In genomic region chr4:53411958-53412870, GRCm38 (mm10) we compare ENCODE assay signal across 20 mouse cellular contexts. TPM values are rescaled to one million over a fixed set of nuclear protein-coding genes. Genes with fewer than 3 reads are reported as not detected.
A peak's percentile ranks its signal among the peaks of the same experiment; 100 is the strongest.
DNase-seq lines count a peak whose midpoint lies in the region; ATAC-seq and TF ChIP-seq lines count a peak whose summit lies in the region.
"Had no signal": no experiment of that assay in that cellular context is flagged by ENCODE, and none has a peak within 500 bp of the region (broad histone marks: within the 10 kb centered on the region; RNA-seq: fewer than 3 reads in every experiment).

No protein-coding gene starts in this region.

- H3K9ac ChIP-seq in lung, postnatal 0 days (replicated peaks; ENCODE audit: low read depth): no peak overlapping the region
- no peak overlapping the region for H3K9ac ChIP-seq in liver, embryonic 13.5 days
- no peak overlapping the region for H3K9ac ChIP-seq in forebrain, embryonic 15.5 days (replicated peaks)
- H3K9ac ChIP-seq: heart, embryonic 15.5 days; liver, embryonic 15.5 days; midbrain, embryonic 15.5 days had no signal

- no peak overlapping the region for H3K27ac ChIP-seq in lung, postnatal 0 days (ENCODE audit: low read length)
- no peak overlapping the region for H3K27ac ChIP-seq in liver, embryonic 13.5 days
- no peak overlapping the region for H3K27ac ChIP-seq in forebrain, embryonic 15.5 days (replicated peaks)
- H3K27ac ChIP-seq: heart, embryonic 15.5 days; hindbrain, embryonic 10.5 days; liver, embryonic 15.5 days; midbrain, embryonic 15.5 days had no signal

- no peak for TF ChIP-seq EP300 in lung, postnatal 0 days (IDR thresholded peaks at IDR 0.05)

- H3K4me3 ChIP-seq in lung, postnatal 0 days (ENCODE audit: low read depth, low read length): no peak overlapping the region
- no peak overlapping the region for H3K4me3 ChIP-seq in liver, embryonic 13.5 days (replicated peaks)
- H3K4me3 ChIP-seq in forebrain, embryonic 15.5 days: no peak overlapping the region
- H3K4me3 ChIP-seq: heart, embryonic 15.5 days; hindbrain, embryonic 10.5 days; liver, embryonic 15.5 days; midbrain, embryonic 15.5 days had no signal

- H3K36me3 ChIP-seq in lung, postnatal 0 days (ENCODE audit: insufficient read depth, low read length): no peaks in the 10 kb centered on the region
- H3K36me3 ChIP-seq in liver, embryonic 13.5 days: no peaks in the 10 kb centered on the region
- H3K36me3 ChIP-seq in forebrain, embryonic 15.5 days: no peaks in the 10 kb centered on the region
- H3K36me3 ChIP-seq: heart, embryonic 15.5 days; hindbrain, embryonic 10.5 days; liver, embryonic 15.5 days; midbrain, embryonic 15.5 days had no signal

- no peaks in the 10 kb centered on the region for H3K4me1 ChIP-seq in lung, postnatal 0 days (ENCODE audit: insufficient read depth, low read depth, low read length)
- H3K4me1 ChIP-seq in liver, embryonic 13.5 days (replicated peaks): peaks cover 23% of the 10 kb centered on the region
- H3K4me1 ChIP-seq in forebrain, embryonic 15.5 days: peaks cover 3% of the 10 kb centered on the region; the same call in 1 of the 2 replicates

- H3K9me3 ChIP-seq in lung, postnatal 0 days (ENCODE audit: low read length): no peaks in the 10 kb centered on the region
- H3K9me3 ChIP-seq in liver, embryonic 13.5 days (replicated peaks): no peaks in the 10 kb centered on the region
- H3K9me3 ChIP-seq in forebrain, embryonic 15.5 days: no peaks in the 10 kb centered on the region
- H3K9me3 ChIP-seq: heart, embryonic 15.5 days; hindbrain, embryonic 10.5 days; liver, embryonic 15.5 days; midbrain, embryonic 15.5 days had no signal

- ATAC-seq in lung, postnatal 0 days: no peak
- peak; percentile 57 for ATAC-seq in liver, embryonic 13.5 days (ENCODE audit: low read depth)
- ATAC-seq in neutrophil, adult 5-6 weeks (ENCODE audit: extremely low read depth, insufficient number of reproducible peaks, low FRiP score, poor library complexity, severe bottlenecking): peak; percentile 79
- ATAC-seq in forebrain, embryonic 15.5 days (replicated peaks): no peak
- ATAC-seq: forebrain, embryonic 14.5 days; midbrain, embryonic 15.5 days had no signal

- DNase-seq in lung, postnatal 0 days (ENCODE audit: low spot score): peak; percentile 39
- no peak for DNase-seq in lung, postnatal 10 days
- peak; percentile 69 for DNase-seq in MEL-GATA-1-ER (ENCODE audit: extremely low read depth, low read depth)
- DNase-seq in liver, embryonic 13.5 days: no peak
- DNase-seq in right cerebral cortex, postnatal 14 days: no peak
- no peak for DNase-seq in adrenal gland, postnatal 36 days
- DNase-seq: cerebellum, adult 11 months; cerebellum, postnatal 25 days; gastrocnemius, postnatal 36 days; kidney, adult 2 months; kidney, postnatal 25 days; lung, postnatal 4 days; right cerebral cortex, adult 18-20 months had no signal

- 79% methylated on average over 9 of the region's 9 CpGs for WGBS in lung, postnatal 0 days
- 43% methylated on average over 9 of the region's 9 CpGs for whole genome bisulfite sequencing in liver, embryonic 13.5 days (ENCODE audit: insufficient replicate concordance)
- 87% methylated on average over 9 of the region's 9 CpGs for WGBS in forebrain, embryonic 15.5 days

- H3K4me2 ChIP-seq in lung, postnatal 0 days (replicated peaks; ENCODE audit: low read depth, low read length): no peak overlapping the region
- no peak overlapping the region for H3K4me2 ChIP-seq in liver, embryonic 13.5 days
- no peak overlapping the region for H3K4me2 ChIP-seq in forebrain, embryonic 15.5 days (replicated peaks)
- H3K4me2 ChIP-seq: heart, embryonic 15.5 days; liver, embryonic 15.5 days; midbrain, embryonic 15.5 days had no signal

- TF ChIP-seq CTCF in lung, postnatal 0 days (IDR thresholded peaks at IDR 0.05): no peak

- no peaks in the 10 kb centered on the region for H3K27me3 ChIP-seq in lung, postnatal 0 days (replicated peaks; ENCODE audit: insufficient read depth, low read length)
- no peaks in the 10 kb centered on the region for H3K27me3 ChIP-seq in liver, embryonic 13.5 days
- H3K27me3 ChIP-seq in forebrain, embryonic 15.5 days: no peaks in the 10 kb centered on the region
- H3K27me3 ChIP-seq: heart, embryonic 15.5 days; liver, embryonic 15.5 days; midbrain, embryonic 15.5 days had no signal

RNA-seq across cellular contexts. Expression of gene Slc44a1, which starts 28.0 kb away (rescaled TPM):
- 30.4 and 31.7 TPM in 2 replicates for polyA plus RNA-seq in lung, postnatal 0 days (2015; fragmentation: Nextera tagmentation; extraction: Ambion mirVana)
- polyA plus RNA-seq in liver, embryonic 13.5 days (2015; fragmentation: Nextera tagmentation; extraction: Ambion mirVana): 8.9 and 10.6 TPM in 2 replicates
- 53.7 and 63.9 TPM in 2 replicates for total RNA-seq in neutrophil, adult 5-6 weeks (2017)
- polyA plus RNA-seq in forebrain, embryonic 15.5 days (2015; fragmentation: Nextera tagmentation; extraction: Ambion mirVana): 15.8 and 16.7 TPM in 2 replicates
- total RNA-seq in adrenal gland, postnatal 36 days (2021): 100 to 1,000 TPM; 111 to 116 TPM

Comparison
In these comparisons a context has a peak if more than half of its experiments do, and no peak if none do; other contexts are left out.
1. DNase-seq: peak in lung, postnatal 0 days (single experiment) and MEL-GATA-1-ER (single experiment); none in lung, postnatal 10 days (single experiment), liver, embryonic 13.5 days (single experiment), right cerebral cortex, postnatal 14 days (single experiment) and adrenal gland, postnatal 36 days (0 of 2).
2. ATAC-seq: peak in liver, embryonic 13.5 days (single experiment) and neutrophil, adult 5-6 weeks (single experiment); none in lung, postnatal 0 days (single experiment) and forebrain, embryonic 15.5 days (single experiment).